Mouse (Mus musculus): ENCODE measurements around the gene Onecut1. TPM values are rescaled to one million over a fixed set of nuclear protein-coding genes. Genes with fewer than 3 reads are reported as not detected.

Onecut1 gene
- polyA plus RNA-seq, 1 experiment from 2014 or later, result 2.0 TPM

DNA sequence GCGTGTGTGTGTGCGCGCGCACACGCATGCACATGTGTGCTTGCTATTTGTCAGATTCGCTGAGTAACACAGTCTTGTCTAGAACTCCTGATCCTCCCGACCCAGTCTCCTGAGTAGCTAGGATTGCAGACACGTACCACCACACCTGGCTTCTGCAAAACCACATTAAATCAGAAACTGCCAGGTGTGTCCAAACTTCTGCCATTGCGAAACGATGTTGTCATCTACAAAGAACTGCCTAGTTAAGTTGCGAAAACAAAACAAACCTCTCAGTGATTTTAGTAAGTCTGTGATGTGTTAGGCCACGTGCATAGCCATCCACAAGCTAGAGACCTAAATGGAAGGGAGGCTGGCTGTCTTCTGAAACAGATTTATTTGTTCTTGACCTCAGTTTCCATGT is 58.7 kb downstream of the Onecut1 start:
- H3K4me3 ChIP-seq (replicated peaks; ENCODE audit: low read length), result no peak overlapping the region
- no peaks in the 10 kb centered on the region for H3K27me3 ChIP-seq (ENCODE audit: control insufficient read depth, insufficient read depth, low read length)
- 0 out of 2 replicates have a peak, but pooled peaks cover 5% of the 10 kb centered on the region for H3K9me3 ChIP-seq (replicated peaks; ENCODE audit: control insufficient read depth, low read length)
- no peak overlapping the region for H3K9ac ChIP-seq (ENCODE audit: low read length)
- no peak overlapping the region for H3K4me2 ChIP-seq (ENCODE audit: low read depth, low read length)
- no peak overlapping the region for H3K27ac ChIP-seq (ENCODE audit: low read length)
- 89% methylated on average over 12 of the region's 12 CpGs for WGBS
- ATAC-seq (ENCODE audit: insufficient read depth, low FRiP score), result no peak
- no peaks in the 10 kb centered on the region for H3K4me1 ChIP-seq (ENCODE audit: control insufficient read depth, insufficient read depth, low read length)
- H3K36me3 ChIP-seq (ENCODE audit: control insufficient read depth, insufficient read depth, low read length), result no peaks in the 10 kb centered on the region

GRCm38 (mm10) chr9:74921422-74921821 is 59.7 kb downstream of the Onecut1 start:
- Histone ChIP-seq H3K4me2 (ENCODE audit: low read depth, low read length) (no peak overlapping the region), H3K27ac (ENCODE audit: low read length) (no peak overlapping the region), H3K9ac (ENCODE audit: low read length) (no peak overlapping the region), H3K36me3 (ENCODE audit: control insufficient read depth, insufficient read depth, low read length) (no peaks in the 10 kb centered on the region), H3K4me3 (replicated peaks; ENCODE audit: low read length) (no peak overlapping the region), H3K9me3 (replicated peaks; ENCODE audit: control insufficient read depth, low read length) (0 out of 2 replicates have a peak, but pooled peaks cover 5% of the 10 kb centered on the region), H3K27me3 (ENCODE audit: control insufficient read depth, insufficient read depth, low read length) (no peaks in the 10 kb centered on the region), H3K4me1 (ENCODE audit: control insufficient read depth, insufficient read depth, low read length) (no peaks in the 10 kb centered on the region)
- WGBS, result 43% methylated on average over 1 of the region's 1 CpGs
- no peak for ATAC-seq (ENCODE audit: insufficient read depth, low FRiP score)

DNA sequence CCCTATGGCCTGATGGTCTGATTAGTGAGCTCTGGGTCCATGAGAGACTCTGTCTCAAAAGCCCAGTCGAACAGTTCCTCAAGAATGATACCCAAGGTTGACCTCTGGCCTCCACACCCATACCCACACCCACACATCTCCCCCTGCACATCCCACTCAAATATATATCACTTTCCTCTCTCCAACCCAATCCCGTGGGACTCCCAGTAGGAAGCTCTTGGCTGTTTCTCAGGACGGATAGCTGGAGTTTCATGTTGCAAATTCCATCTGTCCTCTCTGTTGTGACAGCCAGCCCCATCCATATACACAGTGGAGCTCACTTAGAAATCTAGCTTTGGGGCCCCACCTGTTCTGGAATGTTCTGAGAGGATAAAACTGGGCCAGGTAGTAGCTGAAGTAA is 61.2 kb downstream of the Onecut1 start:
- ATAC-seq (ENCODE audit: insufficient read depth, low FRiP score), result no peak
- 59% methylated on average over 3 of the region's 3 CpGs for WGBS
- Histone ChIP-seq H3K36me3 (ENCODE audit: control insufficient read depth, insufficient read depth, low read length) (no peaks in the 10 kb centered on the region), H3K4me2 (ENCODE audit: low read depth, low read length) (no peak overlapping the region), H3K27me3 (ENCODE audit: control insufficient read depth, insufficient read depth, low read length) (no peaks in the 10 kb centered on the region), H3K9ac (ENCODE audit: low read length) (no peak overlapping the region), H3K4me1 (ENCODE audit: control insufficient read depth, insufficient read depth, low read length) (no peaks in the 10 kb centered on the region), H3K27ac (ENCODE audit: low read length) (no peak overlapping the region), H3K9me3 (replicated peaks; ENCODE audit: control insufficient read depth, low read length) (no peaks in the 10 kb centered on the region), H3K4me3 (replicated peaks; ENCODE audit: low read length) (no peak overlapping the region)

- 87% methylated on average over 6 of the region's 6 CpGs for WGBS
- H3K4me2 ChIP-seq (ENCODE audit: low read depth, low read length), result no peak overlapping the region
- no peaks in the 10 kb centered on the region for H3K27me3 ChIP-seq (ENCODE audit: control insufficient read depth, insufficient read depth, low read length)
- no peak for ATAC-seq (ENCODE audit: insufficient read depth, low FRiP score)
- no peak overlapping the region for H3K4me3 ChIP-seq (replicated peaks; ENCODE audit: low read length)
- no peaks in the 10 kb centered on the region for H3K36me3 ChIP-seq (ENCODE audit: control insufficient read depth, insufficient read depth, low read length)
- no peak overlapping the region for H3K9ac ChIP-seq (ENCODE audit: low read length)
- H3K27ac ChIP-seq (ENCODE audit: low read length), result no peak overlapping the region
- H3K9me3 ChIP-seq (replicated peaks; ENCODE audit: control insufficient read depth, low read length), result no peaks in the 10 kb centered on the region
- no peaks in the 10 kb centered on the region for H3K4me1 ChIP-seq (ENCODE audit: control insufficient read depth, insufficient read depth, low read length)
Measured at GRCm38 (mm10) chr9:74923291-74923977, 61.7 kb downstream of the Onecut1 start.

GRCm38 (mm10) chr9:74925220-74925769 is 63.6 kb downstream of the Onecut1 start:
- H3K27me3 ChIP-seq (ENCODE audit: control insufficient read depth, insufficient read depth, low read length), result no peaks in the 10 kb centered on the region
- H3K4me2 ChIP-seq (ENCODE audit: low read depth, low read length), result no peak overlapping the region
- H3K27ac ChIP-seq (ENCODE audit: low read length), result no peak overlapping the region
- 79% methylated on average over 10 of the region's 10 CpGs for WGBS
- no peaks in the 10 kb centered on the region for H3K9me3 ChIP-seq (replicated peaks; ENCODE audit: control insufficient read depth, low read length)
- H3K36me3 ChIP-seq (ENCODE audit: control insufficient read depth, insufficient read depth, low read length), result no peaks in the 10 kb centered on the region
- ATAC-seq (ENCODE audit: insufficient read depth, low FRiP score), result no peak
- H3K4me3 ChIP-seq (replicated peaks; ENCODE audit: low read length), result no peak overlapping the region
- H3K4me1 ChIP-seq (ENCODE audit: control insufficient read depth, insufficient read depth, low read length), result no peaks in the 10 kb centered on the region
- no peak overlapping the region for H3K9ac ChIP-seq (ENCODE audit: low read length)

DNA sequence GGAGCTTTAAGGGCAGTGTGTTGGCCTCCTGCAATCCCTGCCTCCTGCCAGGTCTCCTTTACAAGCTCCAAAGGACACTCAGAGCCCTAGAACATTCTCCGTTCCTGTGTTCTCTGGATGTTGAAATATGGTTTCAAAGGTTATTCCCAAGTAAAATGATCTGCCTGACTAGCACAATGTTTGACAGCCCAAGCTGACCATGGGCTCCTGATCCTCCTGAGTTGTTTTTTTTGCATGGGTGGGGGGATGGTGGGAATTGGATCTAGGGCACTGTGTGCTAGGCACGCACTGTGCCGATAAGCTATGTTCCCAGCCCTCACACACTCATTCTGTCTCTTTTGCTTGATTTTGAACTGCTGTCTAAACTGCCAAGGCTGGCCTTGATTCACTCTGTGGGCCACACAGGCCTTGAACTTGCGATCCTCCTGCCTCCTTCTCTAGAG is 68.3 kb downstream of the Onecut1 start:
- no peak overlapping the region for H3K4me3 ChIP-seq (replicated peaks; ENCODE audit: low read length)
- WGBS, result 90% methylated on average over 4 of the region's 4 CpGs
- no peaks in the 10 kb centered on the region for H3K9me3 ChIP-seq (replicated peaks; ENCODE audit: control insufficient read depth, low read length)
- no peak overlapping the region for H3K4me2 ChIP-seq (ENCODE audit: low read depth, low read length)
- H3K36me3 ChIP-seq (ENCODE audit: control insufficient read depth, insufficient read depth, low read length), result no peaks in the 10 kb centered on the region
- H3K27ac ChIP-seq (ENCODE audit: low read length), result no peak overlapping the region
- ATAC-seq (ENCODE audit: insufficient read depth, low FRiP score), result no peak
- no peak overlapping the region for H3K9ac ChIP-seq (ENCODE audit: low read length)
- no peaks in the 10 kb centered on the region for H3K27me3 ChIP-seq (ENCODE audit: control insufficient read depth, insufficient read depth, low read length)
- H3K4me1 ChIP-seq (ENCODE audit: control insufficient read depth, insufficient read depth, low read length), result no peaks in the 10 kb centered on the region

GRCm38 (mm10) chr9:74930653-74931052 is 68.9 kb downstream of the Onecut1 start:
- no peak overlapping the region for H3K27ac ChIP-seq (ENCODE audit: low read length)
- no peaks in the 10 kb centered on the region for H3K27me3 ChIP-seq (ENCODE audit: control insufficient read depth, insufficient read depth, low read length)
- no peak overlapping the region for H3K4me2 ChIP-seq (ENCODE audit: low read depth, low read length)
- 77% methylated on average over 5 of the region's 5 CpGs for WGBS
- H3K9ac ChIP-seq (ENCODE audit: low read length), result no peak overlapping the region
- no peaks in the 10 kb centered on the region for H3K9me3 ChIP-seq (replicated peaks; ENCODE audit: control insufficient read depth, low read length)
- no peaks in the 10 kb centered on the region for H3K36me3 ChIP-seq (ENCODE audit: control insufficient read depth, insufficient read depth, low read length)
- ATAC-seq (ENCODE audit: insufficient read depth, low FRiP score), result no peak
- H3K4me1 ChIP-seq (ENCODE audit: control insufficient read depth, insufficient read depth, low read length), result no peaks in the 10 kb centered on the region
- H3K4me3 ChIP-seq (replicated peaks; ENCODE audit: low read length), result no peak overlapping the region

GRCm38 (mm10) chr9:74935289-74935688 is 73.6 kb downstream of the Onecut1 start:
- Histone ChIP-seq H3K4me1 (ENCODE audit: control insufficient read depth, insufficient read depth, low read length) (0 out of 2 replicates have a peak, but pooled peaks cover 6% of the 10 kb centered on the region), H3K9me3 (replicated peaks; ENCODE audit: control insufficient read depth, low read length) (no peaks in the 10 kb centered on the region), H3K4me3 (replicated peaks; ENCODE audit: low read length) (no peak overlapping the region), H3K36me3 (ENCODE audit: control insufficient read depth, insufficient read depth, low read length) (no peaks in the 10 kb centered on the region), H3K27ac (ENCODE audit: low read length) (no peak overlapping the region), H3K9ac (ENCODE audit: low read length) (no peak overlapping the region), H3K4me2 (ENCODE audit: low read depth, low read length) (no peak overlapping the region), H3K27me3 (ENCODE audit: control insufficient read depth, insufficient read depth, low read length) (no peaks in the 10 kb centered on the region)
- ATAC-seq (ENCODE audit: insufficient read depth, low FRiP score), result no peak
- 65% methylated on average over 3 of the region's 3 CpGs for WGBS

- Histone ChIP-seq H3K36me3 (ENCODE audit: control insufficient read depth, insufficient read depth, low read length) (no peaks in the 10 kb centered on the region), H3K9ac (ENCODE audit: low read length) (no peak overlapping the region), H3K27me3 (ENCODE audit: control insufficient read depth, insufficient read depth, low read length) (no peaks in the 10 kb centered on the region), H3K9me3 (replicated peaks; ENCODE audit: control insufficient read depth, low read length) (no peaks in the 10 kb centered on the region), H3K4me3 (replicated peaks; ENCODE audit: low read length) (no peak overlapping the region), H3K4me2 (ENCODE audit: low read depth, low read length) (no peak overlapping the region), H3K27ac (ENCODE audit: low read length) (no peak overlapping the region), H3K4me1 (ENCODE audit: control insufficient read depth, insufficient read depth, low read length) (0 out of 2 replicates have a peak, but pooled peaks cover 6% of the 10 kb centered on the region)
- no peak for ATAC-seq (ENCODE audit: insufficient read depth, low FRiP score)
- WGBS, result 80% methylated on average over 3 of the region's 3 CpGs
Measured at GRCm38 (mm10) chr9:74937761-74938160, 76.0 kb downstream of the Onecut1 start.

All from stomach, embryonic 16.5 days (tissue).